Mouse (Mus musculus): ENCODE measurements around the gene Tor2a.

DNA sequence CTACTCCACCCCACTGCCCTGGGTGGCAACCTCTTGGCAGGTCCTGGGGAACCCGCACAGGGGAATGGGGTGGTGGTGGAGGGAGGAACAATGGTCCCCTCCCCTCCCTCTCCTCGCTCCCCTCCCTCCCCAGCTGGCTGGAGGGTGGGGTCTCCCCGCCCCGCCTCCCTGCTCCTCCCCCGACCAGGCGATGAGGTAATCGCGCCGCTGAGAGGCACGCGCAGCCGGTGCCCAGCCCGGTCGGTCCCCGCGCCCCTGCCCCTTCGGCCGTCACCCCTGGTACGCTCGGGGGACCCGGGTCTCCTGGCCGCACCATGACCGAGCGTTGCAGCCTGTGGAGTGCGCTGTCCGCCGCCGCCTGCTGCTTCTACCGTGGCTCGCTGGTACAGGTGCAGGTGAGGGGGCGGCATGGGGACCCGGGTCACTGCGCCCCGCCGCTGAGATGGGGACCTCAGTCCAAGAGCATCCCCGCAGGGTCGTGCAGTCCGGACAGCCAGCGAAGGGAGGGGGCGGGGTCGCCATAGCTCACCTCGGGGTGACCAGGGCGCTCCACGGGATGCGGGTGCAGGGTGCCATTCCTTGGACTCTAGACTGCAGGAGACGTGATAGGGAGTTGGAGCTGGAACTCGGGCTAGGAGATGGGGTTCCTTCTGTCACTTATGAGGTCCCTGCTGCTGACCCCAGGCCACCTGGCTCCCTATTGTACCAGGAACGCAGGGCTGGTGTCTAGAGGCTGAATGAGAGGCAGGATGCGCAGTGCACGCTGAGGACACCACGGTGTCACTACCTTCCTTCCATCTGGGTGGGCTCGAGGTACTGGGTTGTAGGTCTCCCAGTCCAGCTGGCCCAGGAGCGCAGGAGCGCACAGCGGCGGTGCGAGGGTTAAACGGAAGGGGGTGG is 15.5 kb upstream of the Tor2a start:
- TF ChIP-seq ETS1 (conservative IDR thresholded peaks at IDR 0.05; ENCODE audit: low read depth, low read length) = no peak
- TF ChIP-seq UBTF (IDR thresholded peaks at IDR 0.05; ENCODE audit: low read depth, low read length) = no peak
- TF ChIP-seq CTCF (conservative IDR thresholded peaks at IDR 0.05 in 1 of 2, IDR thresholded peaks at IDR 0.05 in 1 of 2; ENCODE audit: low read depth in 2 of 2, low read length in 2 of 2) = no peak
- TF ChIP-seq POLR2A (IDR thresholded peaks at IDR 0.05; ENCODE audit: low read depth, low read length) = no peak
- TF ChIP-seq USF2 (conservative IDR thresholded peaks at IDR 0.05; ENCODE audit: low read depth, low read length) = no peak
- TF ChIP-seq MAZ (IDR thresholded peaks at IDR 0.05; ENCODE audit: low read depth, low read length) = no peak
- no peak for TF ChIP-seq MEF2A (IDR thresholded peaks at IDR 0.05; ENCODE audit: borderline replicate concordance, low read depth, low read length)

Measured in CH12.LX (cell line).